Mouse (Mus musculus) testis, adult 2 months (tissue): Measurements from ENCODE around the gene Shc3.

ENCODE experiments used
- CTCF ChIP-seq: fragments of 200-500 bp; IDR thresholded peaks from 2 replicates; pipeline ENCODE4 v1.5.1; 2012; ENCODE audit warnings: low read depth, mild to moderate bottlenecking, inconsistent platforms, low read length, moderate library complexity; ENCODE audit not compliant: control insufficient read depth, insufficient read depth, insufficient replicate concordance
- POLR2A ChIP-seq: fragments of 200-500 bp; IDR thresholded peaks from 2 replicates; pipeline ENCODE4 v1.6.1; 2012; ENCODE audit warnings: low read depth, mild to moderate bottlenecking, inconsistent platforms, low read length, moderate library complexity; ENCODE audit not compliant: control insufficient read depth

- TF ChIP-seq CTCF (no peak), POLR2A (no peak)
These were observed 69.5 kb downstream of the Shc3 start for GRCm38 (mm10) chr13:51499769-51500168.
